Mouse (Mus musculus): ENCODE data around the gene Prss38. TPM values are rescaled to one million over a fixed set of nuclear protein-coding genes. Genes with fewer than 3 reads are reported as not detected.

The Prss38 gene
- polyA plus RNA-seq, 1 experiment = not detected

- 88% methylated on average over 3 of the region's 3 CpGs for WGBS
Observed at GRCm38 (mm10) chr11:59366031-59366430, 9.4 kb downstream of the Prss38 start.

GRCm38 (mm10) chr11:59364417-59364816 lies 11.0 kb downstream of the Prss38 start:
- no peak for TF ChIP-seq POLR2A (IDR thresholded peaks at IDR 0.05; ENCODE audit: control insufficient read depth, extremely low read depth, insufficient read depth, low read length, poor library complexity)
- no peak for TF ChIP-seq CTCF (IDR thresholded peaks at IDR 0.05; ENCODE audit: borderline replicate concordance, control insufficient read depth, extremely low read depth, insufficient read depth, low read length, poor library complexity)
- Histone ChIP-seq H3K36me3 (ENCODE audit: control insufficient read depth, insufficient read depth, low read length) (no peaks in the 10 kb centered on the region), H3K27me3 (ENCODE audit: control insufficient read depth, insufficient read depth, low read length) (no peaks in the 10 kb centered on the region), H3K27ac (ENCODE audit: control insufficient read depth, insufficient read depth, low read length) (no peak overlapping the region), H3K4me1 (replicated peaks; ENCODE audit: control insufficient read depth, insufficient read depth, low read length) (peaks cover 2% of the 10 kb centered on the region; the same call in 1 of the 2 replicates), H3K4me3 (ENCODE audit: control insufficient read depth, insufficient read depth, low read length) (no peak overlapping the region)
- DNase-seq = no peak
- WGBS = 91% methylated on average over 3 of the region's 3 CpGs

More at GRCm38 (mm10) chr11:59366031-59366430, 9.4 kb downstream of the Prss38 start:
- H3K27me3 ChIP-seq (ENCODE audit: control insufficient read depth, insufficient read depth, low read length) = no peaks in the 10 kb centered on the region
- no peaks in the 10 kb centered on the region for H3K36me3 ChIP-seq (ENCODE audit: control insufficient read depth, insufficient read depth, low read length)
- no peak for DNase-seq
- TF ChIP-seq POLR2A (IDR thresholded peaks at IDR 0.05; ENCODE audit: control insufficient read depth, extremely low read depth, insufficient read depth, low read length, poor library complexity) (no peak), CTCF (IDR thresholded peaks at IDR 0.05; ENCODE audit: borderline replicate concordance, control insufficient read depth, extremely low read depth, insufficient read depth, low read length, poor library complexity) (no peak)
- H3K27ac ChIP-seq (ENCODE audit: control insufficient read depth, insufficient read depth, low read length) = no peak overlapping the region
- H3K4me1 ChIP-seq (replicated peaks; ENCODE audit: control insufficient read depth, insufficient read depth, low read length) = peaks cover 2% of the 10 kb centered on the region; the same call in 1 of the 2 replicates
- no peak overlapping the region for H3K4me3 ChIP-seq (ENCODE audit: control insufficient read depth, insufficient read depth, low read length)

- Histone ChIP-seq H3K4me1 (replicated peaks; ENCODE audit: control insufficient read depth, insufficient read depth, low read length) (peaks cover 2% of the 10 kb centered on the region; the same call in 1 of the 2 replicates), H3K27ac (ENCODE audit: control insufficient read depth, insufficient read depth, low read length) (no peak overlapping the region), H3K27me3 (ENCODE audit: control insufficient read depth, insufficient read depth, low read length) (no peaks in the 10 kb centered on the region), H3K4me3 (ENCODE audit: control insufficient read depth, insufficient read depth, low read length) (no peak overlapping the region), H3K36me3 (ENCODE audit: control insufficient read depth, insufficient read depth, low read length) (no peaks in the 10 kb centered on the region)
- TF ChIP-seq POLR2A (IDR thresholded peaks at IDR 0.05; ENCODE audit: control insufficient read depth, extremely low read depth, insufficient read depth, low read length, poor library complexity) = no peak
- TF ChIP-seq CTCF (IDR thresholded peaks at IDR 0.05; ENCODE audit: borderline replicate concordance, control insufficient read depth, extremely low read depth, insufficient read depth, low read length, poor library complexity) = no peak
- no peak for DNase-seq
- WGBS = 96% methylated on average over 9 of the region's 9 CpGs
Observed at GRCm38 (mm10) chr11:59364007-59364406, 11.4 kb downstream of the Prss38 start.

- no peak for DNase-seq
- Histone ChIP-seq H3K4me1 (replicated peaks; ENCODE audit: control insufficient read depth, insufficient read depth, low read length) (peaks cover under 1% of the 10 kb centered on the region; the same call in 1 of the 2 replicates), H3K27ac (ENCODE audit: control insufficient read depth, insufficient read depth, low read length) (no peak overlapping the region), H3K4me3 (ENCODE audit: control insufficient read depth, insufficient read depth, low read length) (no peak overlapping the region), H3K27me3 (ENCODE audit: control insufficient read depth, insufficient read depth, low read length) (no peaks in the 10 kb centered on the region), H3K36me3 (ENCODE audit: control insufficient read depth, insufficient read depth, low read length) (no peaks in the 10 kb centered on the region)
- WGBS = 95% methylated on average over 9 of the region's 9 CpGs
- TF ChIP-seq POLR2A (IDR thresholded peaks at IDR 0.05; ENCODE audit: control insufficient read depth, extremely low read depth, insufficient read depth, low read length, poor library complexity) (no peak), CTCF (IDR thresholded peaks at IDR 0.05; ENCODE audit: borderline replicate concordance, control insufficient read depth, extremely low read depth, insufficient read depth, low read length, poor library complexity) (no peak)
Observed at GRCm38 (mm10) chr11:59361291-59361690, 14.2 kb downstream of the Prss38 start.

- H3K4me1 ChIP-seq (replicated peaks; ENCODE audit: control insufficient read depth, insufficient read depth, low read length) = no peaks in the 10 kb centered on the region
- WGBS = 85% methylated on average over 11 of the region's 11 CpGs
- no peak for DNase-seq
- no peaks in the 10 kb centered on the region for H3K27me3 ChIP-seq (ENCODE audit: control insufficient read depth, insufficient read depth, low read length)
- no peak overlapping the region for H3K27ac ChIP-seq (ENCODE audit: control insufficient read depth, insufficient read depth, low read length)
- H3K4me3 ChIP-seq (ENCODE audit: control insufficient read depth, insufficient read depth, low read length) = no peak overlapping the region
- no peaks in the 10 kb centered on the region for H3K36me3 ChIP-seq (ENCODE audit: control insufficient read depth, insufficient read depth, low read length)
- TF ChIP-seq POLR2A (IDR thresholded peaks at IDR 0.05; ENCODE audit: control insufficient read depth, extremely low read depth, insufficient read depth, low read length, poor library complexity) (no peak), CTCF (IDR thresholded peaks at IDR 0.05; ENCODE audit: borderline replicate concordance, control insufficient read depth, extremely low read depth, insufficient read depth, low read length, poor library complexity) (no peak)
Observed at GRCm38 (mm10) chr11:59356874-59357289, 18.6 kb downstream of the Prss38 start.

- DNase-seq = no peak
- TF ChIP-seq POLR2A (IDR thresholded peaks at IDR 0.05; ENCODE audit: control insufficient read depth, extremely low read depth, insufficient read depth, low read length, poor library complexity) = no peak
- TF ChIP-seq CTCF (IDR thresholded peaks at IDR 0.05; ENCODE audit: borderline replicate concordance, control insufficient read depth, extremely low read depth, insufficient read depth, low read length, poor library complexity) = no peak
- Histone ChIP-seq H3K36me3 (ENCODE audit: control insufficient read depth, insufficient read depth, low read length) (no peaks in the 10 kb centered on the region), H3K4me3 (ENCODE audit: control insufficient read depth, insufficient read depth, low read length) (no peak overlapping the region), H3K4me1 (replicated peaks; ENCODE audit: control insufficient read depth, insufficient read depth, low read length) (peaks cover 5% of the 10 kb centered on the region; the same call in 1 of the 2 replicates), H3K27ac (ENCODE audit: control insufficient read depth, insufficient read depth, low read length) (no peak overlapping the region), H3K27me3 (ENCODE audit: control insufficient read depth, insufficient read depth, low read length) (no peaks in the 10 kb centered on the region)
- WGBS = 91% methylated on average over 4 of the region's 4 CpGs
Observed at GRCm38 (mm10) chr11:59354793-59355192, 20.7 kb downstream of the Prss38 start.

GRCm38 (mm10) chr11:59350326-59350725 lies 25.1 kb downstream of the Prss38 start:
- no peaks in the 10 kb centered on the region for H3K27me3 ChIP-seq (ENCODE audit: control insufficient read depth, insufficient read depth, low read length)
- WGBS = 98% methylated on average over 2 of the region's 2 CpGs
- no peaks in the 10 kb centered on the region for H3K36me3 ChIP-seq (ENCODE audit: control insufficient read depth, insufficient read depth, low read length)
- H3K4me3 ChIP-seq (ENCODE audit: control insufficient read depth, insufficient read depth, low read length) = no peak overlapping the region
- DNase-seq = no peak
- H3K27ac ChIP-seq (ENCODE audit: control insufficient read depth, insufficient read depth, low read length) = no peak overlapping the region
- TF ChIP-seq CTCF (IDR thresholded peaks at IDR 0.05; ENCODE audit: borderline replicate concordance, control insufficient read depth, extremely low read depth, insufficient read depth, low read length, poor library complexity) (no peak), POLR2A (IDR thresholded peaks at IDR 0.05; ENCODE audit: control insufficient read depth, extremely low read depth, insufficient read depth, low read length, poor library complexity) (no peak)
- H3K4me1 ChIP-seq (replicated peaks; ENCODE audit: control insufficient read depth, insufficient read depth, low read length) = peaks cover 5% of the 10 kb centered on the region; the same call in 1 of the 2 replicates
